Mouse (Mus musculus) granulocyte monocyte progenitor cell, adult 5-6 weeks (primary cell): ENCODE results near the gene Slc9a9. TPM values are rescaled to one million over a fixed set of nuclear protein-coding genes. Genes with fewer than 3 reads are reported as not detected.
A peak's percentile ranks its signal among the peaks of the same experiment; 100 is the strongest.

Source experiments
- ATAC-seq: replicated peaks from 2 replicates; pipeline ENCODE4 v1.8.0; 2016; ENCODE audit warnings: mild to moderate bottlenecking, moderate TSS enrichment, inconsistent platforms; ENCODE audit not compliant: poor library complexity, severe bottlenecking
- total RNA-seq, 2 experiments: library from RNA; stranded (forward) in 1 of 2; stranded (reverse) in 1 of 2; fragments of 200-712, 200-1000 nt in 1 of 2; fragments of >200 nt in 1 of 2; fragmentation: Nextera tagmentation in 1 of 2; gene quantifications; 2 replicates each; pipeline ENCODE4 v1.2.3; 2014 to 2017

Gene Slc9a9
- total RNA-seq, 2 experiments from 2014 or later, result 7.6 to 10.5 TPM

GRCm38 (mm10) chr9:94907020-94907610 is 237.4 kb downstream of the Slc9a9 start:
- ATAC-seq, result no peak

DNA sequence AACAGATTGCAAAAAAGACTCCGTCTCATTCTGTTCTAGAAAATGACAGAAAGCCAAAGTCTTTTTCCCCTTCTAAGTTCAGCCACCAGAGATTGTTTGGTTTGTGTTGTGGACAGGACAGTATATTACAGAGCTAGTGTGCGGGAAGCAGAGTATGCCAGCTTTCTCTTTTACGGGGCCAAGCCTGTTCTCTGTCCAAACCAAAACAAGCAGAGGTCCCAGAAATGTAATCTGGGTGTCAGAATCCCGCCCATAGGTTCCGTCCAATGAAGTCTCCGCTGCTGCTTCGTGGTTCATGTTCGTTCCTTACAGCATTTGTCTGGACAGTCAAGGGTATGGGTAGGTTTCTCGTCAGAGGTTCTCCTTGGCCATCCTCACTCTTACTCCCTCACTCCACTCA is 242.4 kb downstream of the Slc9a9 start:
- ATAC-seq, result no peak

GRCm38 (mm10) chr9:94922062-94922461 is 252.4 kb downstream of the Slc9a9 start:
- no peak for ATAC-seq

DNA sequence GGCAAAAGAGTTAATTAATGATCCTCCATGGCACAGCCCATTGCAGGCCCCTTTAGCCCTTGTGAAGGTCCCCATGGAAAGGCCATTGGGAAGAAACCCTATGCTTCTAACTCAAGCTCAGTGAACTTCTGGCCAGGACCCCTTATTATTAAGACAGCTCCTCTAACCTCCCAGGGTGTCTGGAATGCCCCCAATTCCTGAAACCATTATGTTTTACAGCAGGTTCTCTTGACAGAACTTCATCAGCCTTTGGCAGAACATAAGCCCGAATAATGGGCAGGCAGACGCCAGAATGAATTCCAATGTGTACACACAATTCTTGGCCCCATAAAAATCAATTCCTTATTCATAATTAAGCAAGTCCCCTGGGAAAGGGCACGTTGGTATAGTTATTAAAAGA is 256.1 kb downstream of the Slc9a9 start:
- ATAC-seq, result no peak

DNA sequence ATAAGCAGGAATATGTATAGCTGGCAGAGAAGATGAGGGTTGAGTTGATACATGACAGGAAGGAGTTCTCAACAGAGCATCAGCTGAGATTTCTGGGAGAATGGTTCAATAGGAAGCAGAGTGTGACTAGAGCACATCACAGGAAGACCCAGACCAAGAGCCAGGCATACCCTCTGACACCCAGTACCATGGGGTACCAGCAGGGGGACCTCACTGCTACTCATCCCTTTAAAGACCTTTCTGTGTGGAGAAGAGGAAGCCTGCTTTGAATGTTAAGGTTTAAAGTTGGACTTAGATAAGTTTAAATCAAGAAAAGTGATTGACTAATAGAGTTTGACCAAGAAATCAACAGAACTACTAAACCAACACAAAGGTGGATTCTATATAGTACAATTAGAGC is 257.4 kb downstream of the Slc9a9 start:
- ATAC-seq, result peak; percentile 84

GRCm38 (mm10) chr9:94945569-94946135 is 275.9 kb downstream of the Slc9a9 start:
- no peak for ATAC-seq

- peak; percentile 86 for ATAC-seq
These were observed 277.5 kb downstream of the Slc9a9 start for GRCm38 (mm10) chr9:94947246-94947645.

- peak; percentile 68 for ATAC-seq
These were observed 281.0 kb downstream of the Slc9a9 start for GRCm38 (mm10) chr9:94950676-94951075.

GRCm38 (mm10) chr9:94955645-94956044 is 285.9 kb downstream of the Slc9a9 start:
- ATAC-seq, result peak; percentile 56

DNA sequence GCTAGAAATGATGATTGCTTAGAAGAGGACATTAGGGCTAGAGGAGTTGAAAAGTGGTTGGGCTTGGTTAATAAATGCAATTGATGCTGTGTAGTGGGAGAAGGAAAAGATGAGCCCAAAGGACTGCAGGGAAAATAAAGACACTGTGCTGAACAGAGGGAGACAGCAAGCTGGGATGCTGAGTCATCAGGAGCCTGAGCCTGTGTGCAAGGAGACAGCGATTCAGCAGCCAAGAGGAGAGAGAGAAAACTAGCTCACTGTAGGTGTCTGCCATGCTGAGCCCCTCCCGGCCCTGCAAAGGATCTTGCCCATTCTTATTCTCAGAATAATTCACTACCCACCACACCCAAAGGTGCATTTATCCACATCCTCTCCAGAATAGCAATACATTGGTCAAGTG is 288.7 kb downstream of the Slc9a9 start:
- ATAC-seq, result no peak

- ATAC-seq, result no peak
These were observed 298.9 kb downstream of the Slc9a9 start for GRCm38 (mm10) chr9:94968596-94969120.

GRCm38 (mm10) chr9:94969131-94969530 is 299.4 kb downstream of the Slc9a9 start:
- ATAC-seq, result no peak

DNA sequence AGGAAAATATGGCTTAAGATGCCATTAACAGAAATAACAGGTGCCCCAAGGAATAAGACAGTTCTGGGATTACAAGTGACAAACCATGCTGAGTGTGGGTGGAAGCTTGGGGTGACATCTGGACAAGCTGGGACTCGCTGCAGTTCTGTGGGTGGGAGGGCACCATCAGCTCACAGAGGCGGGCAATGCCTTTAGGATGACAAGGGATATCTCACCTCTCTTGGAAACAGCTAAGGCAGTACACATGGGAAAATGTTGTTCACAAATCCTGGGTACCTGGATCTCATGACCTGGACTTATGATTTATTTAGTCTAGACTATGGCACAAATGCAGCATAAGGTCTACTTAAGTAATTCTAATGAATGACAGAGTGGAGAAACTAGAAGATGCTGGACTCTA is 302.3 kb downstream of the Slc9a9 start:
- no peak for ATAC-seq

DNA sequence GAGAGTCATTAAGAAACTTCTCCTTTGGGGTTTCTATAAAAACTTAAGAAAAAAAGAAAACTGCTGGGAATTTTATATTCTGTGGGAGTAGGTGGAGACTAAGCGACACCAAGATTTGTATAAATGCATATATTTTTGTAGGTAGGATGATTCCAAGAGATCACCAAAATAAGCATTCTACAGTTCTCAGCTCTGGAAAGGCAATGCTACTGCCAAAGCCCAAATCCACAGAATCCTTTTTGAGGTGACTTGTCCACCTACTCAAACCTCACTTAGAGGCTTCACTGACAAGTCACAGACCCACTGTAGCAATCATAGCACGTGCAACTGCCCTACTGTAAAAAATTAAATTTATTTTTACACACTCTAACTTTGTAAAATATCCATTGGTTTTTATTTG is 303.0 kb downstream of the Slc9a9 start:
- no peak for ATAC-seq

- no peak for ATAC-seq
These were observed 306.5 kb downstream of the Slc9a9 start for GRCm38 (mm10) chr9:94976191-94976590.

DNA sequence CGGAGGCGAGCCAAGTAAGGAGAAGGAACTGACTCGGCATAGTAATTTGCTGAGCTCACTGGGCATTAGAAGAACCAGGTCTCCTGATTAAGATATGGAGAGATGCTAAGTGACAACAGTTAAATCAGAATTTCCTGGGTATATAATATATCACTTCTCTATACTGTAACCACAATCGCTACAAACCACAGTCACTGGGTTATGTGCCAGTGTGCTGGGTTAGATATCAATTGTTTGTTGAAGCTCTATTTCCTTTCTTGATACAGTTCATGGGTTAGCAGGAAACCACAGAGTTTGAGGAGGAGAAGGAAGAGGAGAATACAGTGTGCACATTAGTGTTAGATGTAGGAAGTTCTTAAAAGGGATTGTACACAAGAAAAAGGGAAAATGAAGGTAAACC is 323.9 kb downstream of the Slc9a9 start:
- peak; percentile 96 for ATAC-seq

DNA sequence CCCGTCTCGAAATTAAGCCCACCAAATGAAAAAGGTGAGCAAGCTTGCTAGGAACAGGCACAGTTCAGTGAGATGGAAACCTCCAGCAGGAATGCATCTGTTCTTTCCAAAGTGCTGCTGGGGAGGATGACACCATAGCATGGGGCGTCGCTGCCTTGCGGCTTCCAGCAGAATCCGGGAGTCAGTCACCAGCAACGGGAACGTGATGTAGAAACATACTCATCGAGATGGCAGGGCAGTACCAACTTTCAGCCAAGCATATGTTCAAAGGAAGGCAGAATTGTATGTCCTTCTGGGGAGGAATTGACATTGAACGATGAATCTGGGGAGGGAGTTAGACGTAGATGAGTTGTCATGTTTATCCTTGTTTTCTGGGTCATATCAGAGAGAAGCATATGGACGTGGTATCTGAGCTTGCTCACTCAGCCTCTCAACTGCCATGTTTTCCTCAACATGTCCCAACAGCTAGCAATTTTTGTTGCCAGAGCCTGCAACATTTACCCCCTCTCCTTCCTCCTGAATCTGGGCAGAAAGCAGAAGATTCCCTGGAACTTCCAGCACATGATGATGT is 350.5 kb downstream of the Slc9a9 start:
- ATAC-seq, result no peak

DNA sequence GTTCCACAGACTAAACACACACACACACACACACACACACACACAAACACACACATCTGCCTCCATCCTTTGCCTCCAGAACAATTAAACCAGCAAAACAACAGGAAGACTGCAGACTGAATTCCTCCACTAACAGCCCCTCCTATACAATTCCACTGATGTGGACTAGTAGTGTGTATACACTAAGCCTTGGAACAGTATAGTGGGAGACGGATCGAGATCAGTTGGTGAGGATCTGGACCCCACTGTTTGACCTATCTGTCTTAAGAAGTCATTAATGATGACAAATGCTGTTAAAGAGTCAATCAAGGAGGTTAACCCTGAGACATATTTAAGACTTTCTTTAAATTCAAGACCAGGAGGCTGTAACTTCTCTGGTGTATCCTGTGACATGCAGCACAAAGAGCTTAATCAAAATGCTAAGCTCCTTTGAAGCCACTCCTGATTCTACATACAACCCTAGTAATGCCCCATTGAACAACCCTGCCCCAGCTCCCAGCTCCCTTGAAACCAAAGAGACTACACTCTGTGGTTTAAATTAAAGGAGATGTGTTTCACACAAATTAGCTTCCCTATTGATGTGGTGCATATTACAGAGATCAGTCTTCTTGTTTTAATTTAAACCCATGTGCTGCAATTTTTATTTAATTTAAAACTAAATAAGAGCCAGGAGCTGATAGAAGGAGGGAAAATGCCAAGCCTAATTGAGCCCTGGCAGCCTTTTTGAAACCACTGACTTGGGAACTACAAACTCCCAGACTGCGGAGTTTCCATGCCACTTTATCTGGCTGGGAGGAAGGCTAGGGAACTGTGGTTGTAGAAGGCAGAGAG is 364.6 kb downstream of the Slc9a9 start:
- no peak for ATAC-seq

DNA sequence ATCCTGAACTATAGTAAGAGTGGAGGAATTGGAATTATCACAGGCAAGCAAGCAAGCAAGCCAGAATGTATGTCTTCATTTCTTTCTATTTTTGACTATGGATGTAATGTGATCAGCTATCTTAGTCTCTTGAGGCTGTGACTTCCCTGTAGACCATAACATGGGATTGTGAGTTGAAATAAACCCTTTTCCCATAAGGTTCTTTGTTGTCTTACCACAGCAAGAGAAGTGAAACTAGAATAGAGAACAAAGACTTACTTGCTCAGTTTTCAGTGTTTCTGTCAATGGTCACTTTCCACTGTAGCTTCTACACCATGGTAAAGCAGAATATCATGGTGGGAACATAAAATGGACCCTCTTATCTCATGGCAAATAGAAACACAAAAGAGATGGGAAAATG is 366.5 kb downstream of the Slc9a9 start:
- peak; percentile 99 for ATAC-seq

- ATAC-seq, result no peak
These were observed 372.7 kb downstream of the Slc9a9 start for GRCm38 (mm10) chr9:95042420-95042819.

- no peak for ATAC-seq
These were observed 382.5 kb downstream of the Slc9a9 start for GRCm38 (mm10) chr9:95052160-95052559.
